Mouse (Mus musculus): Measurements from ENCODE around the gene Atp8b2. TPM values are rescaled to one million over a fixed set of nuclear protein-coding genes. Genes with fewer than 3 reads are reported as not detected.

Atp8b2 gene
- polyA plus RNA-seq, 1 experiment from 2014 or later, result 12.3 TPM

Small RNAs within 50 kb of the gene (microRNA-seq; reads per million reads assigned to microRNA genes)
- gene Mir7669, result 1.3 reads per million

Other genes starting within 250 kb of the Atp8b2 start
- gene Adar, start 248.5 kb downstream of the Atp8b2 start, polyA plus RNA-seq (2015; fragmentation: Nextera tagmentation; extraction: Ambion mirVana), result 12.3 and 13.6 TPM in 2 replicates
- 1.2 and 1.6 TPM in 2 replicates for gene Chrnb2, start 198.9 kb downstream of the Atp8b2 start, polyA plus RNA-seq (2015; fragmentation: Nextera tagmentation; extraction: Ambion mirVana)
- 7.0 and 7.4 TPM in 2 replicates for gene Ube2q1, start 189.9 kb downstream of the Atp8b2 start, polyA plus RNA-seq (2015; fragmentation: Nextera tagmentation; extraction: Ambion mirVana)
- 3.0 and 3.1 TPM in 2 replicates for gene She, start 132.1 kb downstream of the Atp8b2 start, polyA plus RNA-seq (2015; fragmentation: Nextera tagmentation; extraction: Ambion mirVana)
- gene Il6ra, start 50.3 kb downstream of the Atp8b2 start, polyA plus RNA-seq (2015; fragmentation: Nextera tagmentation; extraction: Ambion mirVana), result 2.9 and 3.2 TPM in 2 replicates
- 126 and 132 TPM in 2 replicates for gene Hax1, start 35.3 kb upstream of the Atp8b2 start, polyA plus RNA-seq (2015; fragmentation: Nextera tagmentation; extraction: Ambion mirVana)
- 157 and 158 TPM in 2 replicates for gene 4933434E20Rik, start 88.1 kb upstream of the Atp8b2 start, polyA plus RNA-seq (2015; fragmentation: Nextera tagmentation; extraction: Ambion mirVana)
- 141 and 142 TPM in 2 replicates for gene Ubap2l, start 89.1 kb upstream of the Atp8b2 start, polyA plus RNA-seq (2015; fragmentation: Nextera tagmentation; extraction: Ambion mirVana)
- gene Tpm3, start 109.1 kb upstream of the Atp8b2 start, polyA plus RNA-seq (2015; fragmentation: Nextera tagmentation; extraction: Ambion mirVana), result 525 and 570 TPM in 2 replicates
- gene Nup210l, start 140.6 kb upstream of the Atp8b2 start, polyA plus RNA-seq (2015; fragmentation: Nextera tagmentation; extraction: Ambion mirVana), result 0.28 and 0.34 TPM in 2 replicates